Comparison of ENCODE assay signal across 8 mouse cellular contexts in genomic region chr13:23750839-23751477, GRCm38 (mm10). TPM values are rescaled to one million over a fixed set of nuclear protein-coding genes. Genes with fewer than 3 reads are reported as not detected.
DNase-seq lines count a peak whose midpoint lies in the region; ATAC-seq and TF ChIP-seq lines count a peak whose summit lies in the region.
"Not testable (repeated sequence)": the region's sequence is repeated elsewhere in the genome, so short reads cannot be mapped to it uniquely, and the experiment has no call there.

Gene Hist1h2ab (plus strand): TSS chr13:23751126.

- intact Hi-C loops in heart, postnatal 10 days (cut with DNase I) = loop anchor here (10.0 kb wide), 1 partner anchor 1996 kb away; the partner anchor contains the start of genes Hist1h2ak, Hist1h2bn and Hist1h4k

- TF ChIP-seq CTCF in E14TG2a.4 (conservative IDR thresholded peaks at IDR 0.05; ENCODE audit: low read length) = not testable (repeated sequence)

- H3K4me3 ChIP-seq in E14TG2a.4 (replicated peaks; ENCODE audit: low read length) = peak within 1 kb of the TSS; percentile 65
- H3K4me3 ChIP-seq in forebrain, embryonic 10.5 days = peak within 1 kb of the TSS; percentile 53
- H3K4me3 ChIP-seq in liver, embryonic 13.5 days (replicated peaks) = peak within 1 kb of the TSS; percentile 53
- peak within 1 kb of the TSS; percentile 37 for H3K4me3 ChIP-seq in stomach, embryonic 14.5 days (ENCODE audit: low read depth, low read length)

- H3K4me1 ChIP-seq in E14TG2a.4 (replicated peaks; ENCODE audit: low read depth, low read length) = peaks cover 43% of the 10 kb centered on the region
- H3K4me1 ChIP-seq in forebrain, embryonic 10.5 days = peaks cover 38% of the 10 kb centered on the region
- H3K4me1 ChIP-seq in liver, embryonic 13.5 days (replicated peaks) = peaks cover 56% of the 10 kb centered on the region
- peaks cover 18% of the 10 kb centered on the region for H3K4me1 ChIP-seq in stomach, embryonic 14.5 days (ENCODE audit: control insufficient read depth, insufficient read depth, low read length)

- H3K27ac ChIP-seq in forebrain, embryonic 10.5 days = peak within 1 kb of the TSS; percentile 98
- peak within 1 kb of the TSS; percentile 99 for H3K27ac ChIP-seq in liver, embryonic 13.5 days
- peak within 1 kb of the TSS; percentile 96 for H3K27ac ChIP-seq in stomach, embryonic 14.5 days (ENCODE audit: low read length)

- not testable (repeated sequence) for H3K36me3 ChIP-seq in E14TG2a.4 (ENCODE audit: insufficient read depth, low read length); forebrain, embryonic 10.5 days (replicated peaks); liver, embryonic 13.5 days; stomach, embryonic 14.5 days (ENCODE audit: control insufficient read depth, insufficient read depth, low read length)

- H3K9me3 ChIP-seq in E14TG2a.4 (ENCODE audit: low read length); forebrain, embryonic 10.5 days; liver, embryonic 13.5 days (replicated peaks); stomach, embryonic 14.5 days (ENCODE audit: control insufficient read depth, low read depth, low read length): not testable (repeated sequence)

- ATAC-seq in liver, embryonic 13.5 days (ENCODE audit: low read depth) = peak; percentile 44
- 0 out of 2 replicates have a peak, but pooled peaks have one; percentile 33 for ATAC-seq in monocyte, adult 5-6 weeks (replicated peaks; ENCODE audit: insufficient number of reproducible peaks, low FRiP score, low TSS enrichment, poor library complexity, severe bottlenecking)
- peak; percentile 47 for ATAC-seq in stomach, embryonic 14.5 days (ENCODE audit: insufficient number of reproducible peaks, insufficient read depth, low FRiP score, low read depth)

- H3K4me2 ChIP-seq in liver, embryonic 13.5 days = peak within 1 kb of the TSS; percentile 63
- H3K4me2 ChIP-seq in stomach, embryonic 14.5 days (replicated peaks; ENCODE audit: low read depth, low read length) = peak within 1 kb of the TSS; percentile 53

- peak; percentile 85 for DNase-seq in c-Kit-negative CD71-positive TER-119-positive erythroid progenitor cells, embryonic 14.5 days (ENCODE audit: low read depth, low spot score)
- DNase-seq in forebrain, embryonic 10.5 days (ENCODE audit: extremely low spot score, low spot score) = peak; percentile 79
- DNase-seq in heart, postnatal 10 days = peak; percentile 59 to 69
- DNase-seq in kidney, postnatal 14 days = peak; percentile 39
- peak; percentile 77 for DNase-seq in liver, embryonic 13.5 days

- H3K9ac ChIP-seq in liver, embryonic 13.5 days = peak within 1 kb of the TSS; percentile 80
- peak within 1 kb of the TSS; percentile 45 for H3K9ac ChIP-seq in stomach, embryonic 14.5 days (replicated peaks; ENCODE audit: low read depth, low read length)

- not testable (repeated sequence) for H3K27me3 ChIP-seq in E14TG2a.4 (ENCODE audit: insufficient read depth, low read length); forebrain, embryonic 10.5 days (ENCODE audit: poor library complexity, severe bottlenecking); liver, embryonic 13.5 days; stomach, embryonic 14.5 days (ENCODE audit: control insufficient read depth, insufficient read depth, low read length)

- WGBS in forebrain, embryonic 10.5 days = under 1% methylated on average over 33 of the region's 47 CpGs
- under 1% methylated on average over 29 of the region's 47 CpGs for WGBS in liver, embryonic 13.5 days (ENCODE audit: insufficient replicate concordance)
- under 1% methylated on average over 27 of the region's 47 CpGs for WGBS in stomach, embryonic 14.5 days

RNA-seq across cellular contexts. Expression of gene Hist1h2ab, which starts in this region (rescaled TPM):
- polyA plus RNA-seq in forebrain, embryonic 10.5 days (2016; fragmentation: Nextera tagmentation; extraction: Ambion mirVana) = 49.5 and 50.4 TPM in 2 replicates
- total RNA-seq in heart, postnatal 10 days (2021) = 100 to 1,000 TPM; 166 to 169 TPM
- 54.0 and 76.2 TPM in 2 replicates for polyA plus RNA-seq in liver, embryonic 13.5 days (2015; fragmentation: Nextera tagmentation; extraction: Ambion mirVana)
- 64.3 to 74.6 TPM in 2 of 3 replicates, not detected in the other for total RNA-seq in monocyte, adult 5-6 weeks (2017)
- polyA plus RNA-seq in stomach, embryonic 14.5 days (2014; fragmentation: Nextera tagmentation; extraction: Ambion mirVana) = 38.8 and 50.2 TPM in 2 replicates

Comparison
In these comparisons a context has a peak if more than half of its experiments do, and no peak if none do; other contexts are left out.
1. Peak in every context shown above with its lines: DNase-seq, ATAC-seq, H3K4me3 ChIP-seq and H3K27ac ChIP-seq.